Comparison of ENCODE assay signal across 17 mouse cellular contexts in the genomic region with DNA sequence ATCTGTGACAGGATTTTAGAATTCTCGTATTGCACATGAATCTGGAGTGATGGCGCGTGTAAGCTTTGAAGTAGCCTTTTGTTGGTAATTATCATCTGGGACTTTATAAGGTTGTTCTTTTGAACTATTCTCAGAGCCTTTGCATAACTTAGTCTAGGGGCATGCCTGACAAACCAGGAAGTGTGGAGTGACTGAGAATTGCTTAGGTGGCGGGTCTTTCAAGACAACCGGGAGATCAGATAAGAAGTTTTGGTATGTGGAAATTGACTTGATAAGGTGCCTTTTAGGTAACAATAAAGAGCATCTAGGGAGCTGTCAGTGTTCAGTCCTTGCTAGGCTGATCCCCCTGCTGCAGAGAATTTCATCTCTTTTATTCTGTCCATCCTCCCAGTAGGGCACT. TPM values are rescaled to one million over a fixed set of nuclear protein-coding genes. Genes with fewer than 3 reads are reported as not detected.
"Had no signal": no experiment of that assay in that cellular context is flagged by ENCODE, and none has a peak within 500 bp of the region (broad histone marks: within the 10 kb centered on the region; RNA-seq: fewer than 3 reads in every experiment).

No protein-coding gene starts in this region.

- H3K4me3 ChIP-seq: layer of hippocampus, adult 2 months; limb, embryonic 13.5 days; liver, embryonic 15.5 days; midbrain, embryonic 12.5 days; neural tube, embryonic 15.5 days had no signal

- DNase-seq: kidney, adult 18-20 months; kidney, postnatal 10 days; kidney, postnatal 4 days; left cerebral cortex, postnatal 4 days; lung, adult 2 months; right cerebral cortex, adult 18-20 months; spleen, adult 18-20 months; thymus, adult 18-20 months; thymus, postnatal 36 days had no signal

- ATAC-seq: lung, postnatal 0 days; midbrain, embryonic 16.5 days had no signal

- H3K4me2 ChIP-seq: limb, embryonic 13.5 days; liver, embryonic 15.5 days; midbrain, embryonic 12.5 days; neural tube, embryonic 15.5 days had no signal

- H3K4me1 ChIP-seq: limb, embryonic 13.5 days; midbrain, embryonic 12.5 days; neural tube, embryonic 15.5 days had no signal

- H3K9ac ChIP-seq: limb, embryonic 13.5 days; liver, embryonic 15.5 days; midbrain, embryonic 12.5 days; neural tube, embryonic 15.5 days had no signal

- H3K36me3 ChIP-seq: limb, embryonic 13.5 days; liver, embryonic 15.5 days; midbrain, embryonic 12.5 days; neural tube, embryonic 15.5 days had no signal

- H3K9me3 ChIP-seq: limb, embryonic 13.5 days; liver, embryonic 15.5 days; midbrain, embryonic 12.5 days; neural tube, embryonic 15.5 days had no signal

- H3K27me3 ChIP-seq: limb, embryonic 13.5 days; liver, embryonic 15.5 days; midbrain, embryonic 12.5 days; neural tube, embryonic 15.5 days had no signal

- H3K27ac ChIP-seq: layer of hippocampus, adult 2 months; limb, embryonic 13.5 days; liver, embryonic 15.5 days; midbrain, embryonic 12.5 days; neural tube, embryonic 15.5 days had no signal

RNA-seq across cellular contexts. Expression of a gene that starts 28.9 kb away (rescaled TPM):
- polyA plus RNA-seq: midbrain, embryonic 16.5 days had no signal

RNA-seq across cellular contexts. Expression of a gene that starts 44.5 kb away (rescaled TPM):
- polyA plus RNA-seq: macrophage had no signal
